Mouse (Mus musculus) bone marrow macrophage, adult 2 months (primary cell): ENCODE data around the gene Myoz1.

Source experiments
- CTCF ChIP-seq: IDR thresholded peaks from 2 replicates; pipeline ENCODE4 v1.5.1; 2012; ENCODE audit warnings: low read depth, mild to moderate bottlenecking, low read length, moderate library complexity
- POLR2A ChIP-seq: IDR thresholded peaks from 2 replicates; pipeline ENCODE4 v1.6.1; 2012; ENCODE audit warnings: mild to moderate bottlenecking, low read depth, low read length, borderline replicate concordance

GRCm38 (mm10) chr14:20663601-20664000 lies 7.3 kb upstream of the Myoz1 start:
- TF ChIP-seq POLR2A (no peak), CTCF (no peak)
